Mouse (Mus musculus) heart, postnatal 0 days (tissue): ENCODE measurements at regions not wholly inside any gene's neighbourhood (a gene's known extent, or its start where the extent isn't known, plus 50 kb on each side); places are given as distances from the start of the nearest gene placed in this dataset.

Source experiments
- ATAC-seq: fragments of 200-750 bp; cut with Nextera tagmentation; 2 replicates; pipeline ENCODE4 v1.8.0; 2017; ENCODE audit warnings: low read depth, moderate number of reproducible peaks, moderate library complexity; ENCODE audit not compliant: insufficient read depth
- DNase-seq: peaks from one replicate; pipeline ENCODE4 v3.0.0-alpha.2; 2016; ENCODE audit warnings: low spot score
- H3K27ac ChIP-seq: fragments of 300-500 bp; sonication (generic); 2 replicates; pipeline ENCODE4 v1.5.1; 2014; ENCODE audit warnings: low read depth, mild to moderate bottlenecking
- H3K27me3 ChIP-seq: fragments of 300-500 bp; sonication (generic); 2 replicates; pipeline ENCODE4 v1.6.1; 2014; ENCODE audit warnings: low read length, mixed read lengths; ENCODE audit not compliant: control insufficient read depth, insufficient read depth
- H3K36me3 ChIP-seq: fragments of 300-500 bp; sonication (generic); replicated peaks from 2 replicates; pipeline ENCODE4 v1.6.1; 2014; ENCODE audit warnings: low read length, mixed read lengths; ENCODE audit not compliant: control insufficient read depth, insufficient read depth
- H3K4me1 ChIP-seq: fragments of 300-500 bp; sonication (generic); 2 replicates; pipeline ENCODE4 v1.6.1; 2014; ENCODE audit warnings: antibody characterized with exemption; ENCODE audit not compliant: control insufficient read depth, insufficient read depth
- H3K4me2 ChIP-seq: fragments of 300-500 bp; sonication (generic); 2 replicates; pipeline ENCODE4 v1.6.1; 2014; ENCODE audit warnings: low read depth, mild to moderate bottlenecking, low read length, moderate library complexity
- H3K4me3 ChIP-seq: fragments of 300-500 bp; sonication (generic); 2 replicates; pipeline ENCODE4 v1.5.1; 2014; ENCODE audit warnings: low read depth, low read length
- H3K9ac ChIP-seq: fragments of 300-500 bp; sonication (generic); replicated peaks from 2 replicates; pipeline ENCODE4 v1.6.1; 2014; ENCODE audit warnings: low read depth, low read length, mixed read lengths
- H3K9me3 ChIP-seq: fragments of 300-500 bp; sonication (generic); replicated peaks from 2 replicates; pipeline ENCODE4 v1.6.1; 2016; ENCODE audit warnings: low read length; ENCODE audit not compliant: control insufficient read depth
- CTCF ChIP-seq: IDR thresholded peaks from 2 replicates; pipeline ENCODE4 v1.5.1; 2016; ENCODE audit warnings: antibody characterized with exemption, control low read depth, low read depth
- EP300 ChIP-seq: IDR thresholded peaks from 2 replicates; pipeline ENCODE4 v1.6.1; 2016; ENCODE audit warnings: antibody characterized with exemption, low read depth
- WGBS: fragments of 180-500 bp; shearing (Covaris S2); extraction: QIAGEN DNeasy Blood & Tissue Kit; methylation state at CpG from one replicate; pipeline ENCODE4 v1.1.7; 2014; 5-methylcytosine and 5-hydroxymethylcytosine counted together

- Histone ChIP-seq H3K9me3 (no peaks in the 10 kb centered on the region), H3K27me3 (no peaks in the 10 kb centered on the region), H3K4me2 (no peak overlapping the region), H3K4me3 (no peak overlapping the region), H3K27ac (no peak overlapping the region), H3K36me3 (no peaks in the 10 kb centered on the region), H3K9ac (no peak overlapping the region), H3K4me1 (no peaks in the 10 kb centered on the region)
- ATAC-seq (no peak), DNase-seq (no peak)
- WGBS, result 87% methylated on average over 1 of the region's 1 CpGs
- no peak for TF ChIP-seq CTCF
- no peak for TF ChIP-seq EP300
These were observed 318.7 kb upstream of the BB014433 start for GRCm38 (mm10) chr8:15364546-15364945.

DNA sequence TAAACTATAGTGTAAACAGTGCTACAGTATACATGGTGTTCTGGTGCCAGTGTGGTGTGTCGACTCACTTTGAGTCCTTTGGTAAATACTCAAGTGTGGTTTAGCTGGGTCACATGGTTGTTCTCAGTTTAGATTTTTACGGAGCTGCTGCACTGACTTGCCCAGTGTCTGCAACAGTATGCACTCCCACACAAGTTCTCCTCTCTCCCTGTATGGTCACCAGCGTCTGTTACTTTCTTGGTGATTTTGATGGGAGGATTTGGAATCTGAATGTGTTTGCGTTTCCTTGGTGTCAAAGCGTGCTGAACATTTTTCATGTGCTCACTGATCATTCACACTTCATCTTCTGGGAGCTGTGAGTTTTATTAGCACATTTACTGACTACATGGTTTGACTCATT lies 298.3 kb upstream of the BB014433 start:
- 74% methylated on average over 5 of the region's 5 CpGs for WGBS
- ATAC-seq (no peak), DNase-seq (no peak)
- Histone ChIP-seq H3K4me1 (no peaks in the 10 kb centered on the region), H3K27me3 (no peaks in the 10 kb centered on the region), H3K4me3 (no peak overlapping the region), H3K9ac (no peak overlapping the region), H3K4me2 (no peak overlapping the region), H3K9me3 (no peaks in the 10 kb centered on the region), H3K36me3 (no peaks in the 10 kb centered on the region), H3K27ac (no peak overlapping the region)
- no peak for TF ChIP-seq EP300

DNA sequence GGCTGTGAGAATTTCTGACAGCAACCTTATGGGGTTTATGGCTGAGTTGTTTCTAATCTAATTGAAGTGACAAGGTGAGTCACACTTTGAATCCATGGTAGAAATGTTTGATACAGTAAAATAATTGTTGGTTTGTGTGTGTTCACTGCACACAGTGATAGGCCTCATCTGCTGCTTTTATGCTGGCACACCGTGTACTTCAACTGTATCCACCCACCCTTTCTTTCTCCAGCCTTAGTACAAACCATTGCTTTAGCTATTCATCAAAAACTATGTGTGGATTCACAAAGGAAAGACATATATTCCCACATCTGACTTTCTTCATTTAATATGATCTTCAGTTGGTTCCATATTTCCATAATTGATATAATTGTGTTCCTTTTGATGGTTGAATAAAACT lies 297.7 kb upstream of the BB014433 start:
- ATAC-seq (no peak), DNase-seq (no peak)
- WGBS, result 64% methylated on average over 1 of the region's 1 CpGs
- TF ChIP-seq CTCF (no peak), EP300 (no peak)
- Histone ChIP-seq H3K27me3 (no peaks in the 10 kb centered on the region), H3K9ac (no peak overlapping the region), H3K4me2 (no peak overlapping the region), H3K36me3 (no peaks in the 10 kb centered on the region), H3K4me1 (no peaks in the 10 kb centered on the region), H3K4me3 (no peak overlapping the region), H3K9me3 (no peaks in the 10 kb centered on the region), H3K27ac (no peak overlapping the region)

DNA sequence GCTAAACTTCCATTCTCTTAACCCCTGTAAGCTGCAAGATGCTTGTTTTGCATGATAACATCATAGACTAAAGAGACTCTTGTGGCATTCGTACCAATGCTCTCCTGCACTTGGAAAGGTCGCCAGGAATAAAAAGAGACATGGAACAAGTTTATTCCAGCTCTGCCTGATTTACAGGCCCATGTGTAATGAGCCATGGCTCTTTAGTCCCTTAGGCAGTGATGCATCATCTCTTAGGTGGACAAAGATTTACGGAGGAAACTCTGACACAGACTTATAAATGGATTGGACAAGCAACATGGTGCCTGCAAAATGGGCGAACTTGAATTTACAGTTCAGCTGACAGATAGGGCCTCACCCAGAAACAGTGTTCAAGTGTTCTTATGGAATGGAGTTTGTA lies 288.7 kb upstream of the BB014433 start:
- H3K4me3 ChIP-seq, result no peak overlapping the region
- no peak for TF ChIP-seq CTCF
- no peak for TF ChIP-seq EP300
- H3K27ac ChIP-seq, result no peak overlapping the region
- ATAC-seq (no peak), DNase-seq (no peak)
- H3K9me3 ChIP-seq, result no peaks in the 10 kb centered on the region
- H3K36me3 ChIP-seq, result no peaks in the 10 kb centered on the region
- no peaks in the 10 kb centered on the region for H3K4me1 ChIP-seq
- no peak overlapping the region for H3K9ac ChIP-seq
- H3K4me2 ChIP-seq, result no peak overlapping the region
- no peaks in the 10 kb centered on the region for H3K27me3 ChIP-seq
- 76% methylated on average over 4 of the region's 4 CpGs for whole genome bisulfite sequencing

DNA sequence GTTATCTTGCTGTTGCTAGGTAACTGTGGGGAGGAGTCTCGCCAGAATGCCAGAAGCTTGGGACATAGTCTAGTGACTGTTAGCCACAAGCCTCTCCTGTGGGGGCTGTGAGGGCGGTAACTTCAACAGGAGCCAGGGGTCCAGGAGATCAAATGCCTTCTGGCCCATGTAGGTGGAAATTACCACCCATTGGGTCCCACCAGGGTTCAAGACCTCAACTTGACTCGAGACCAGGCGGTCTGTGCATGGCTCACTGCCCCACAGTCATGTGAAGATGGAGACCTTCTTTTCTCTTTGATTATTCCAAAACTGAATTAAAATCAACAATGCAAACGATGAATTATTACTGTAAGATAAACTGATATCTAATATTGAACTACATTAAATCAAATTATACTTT lies 281.4 kb upstream of the BB014433 start:
- no peak overlapping the region for H3K27ac ChIP-seq
- H3K27me3 ChIP-seq, result no peaks in the 10 kb centered on the region
- no peak overlapping the region for H3K4me3 ChIP-seq
- no peak for ATAC-seq
- WGBS, result 33% methylated on average over 5 of the region's 5 CpGs
- DNase-seq, result no peak
- H3K36me3 ChIP-seq, result no peaks in the 10 kb centered on the region
- H3K4me2 ChIP-seq, result no peak overlapping the region
- H3K4me1 ChIP-seq, result no peaks in the 10 kb centered on the region
- H3K9me3 ChIP-seq, result no peaks in the 10 kb centered on the region
- TF ChIP-seq EP300, result no peak
- no peak for TF ChIP-seq CTCF
- H3K9ac ChIP-seq, result no peak overlapping the region

DNA sequence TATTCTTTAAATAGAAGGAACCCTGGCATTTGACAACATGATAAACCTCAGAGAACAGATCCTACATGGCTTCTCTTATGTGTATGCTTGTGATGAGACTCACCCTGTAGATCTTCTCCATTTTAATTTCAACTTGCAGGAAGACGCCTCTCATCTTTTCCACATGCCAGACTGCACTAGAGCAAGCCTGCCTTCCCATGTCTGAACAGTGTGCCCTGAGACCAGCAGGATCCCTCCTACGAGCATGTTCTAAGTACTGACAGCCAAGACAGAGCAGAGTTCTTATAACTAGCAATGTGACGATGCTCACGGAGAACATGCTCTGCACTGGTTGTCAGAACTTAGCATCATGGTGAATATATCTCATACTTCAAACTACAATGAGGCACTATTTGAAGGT lies 277.5 kb upstream of the BB014433 start:
- H3K4me1 ChIP-seq, result no peaks in the 10 kb centered on the region
- H3K27ac ChIP-seq, result no peak overlapping the region
- no peaks in the 10 kb centered on the region for H3K27me3 ChIP-seq
- no peak for DNase-seq
- H3K9ac ChIP-seq, result no peak overlapping the region
- ATAC-seq, result no peak
- no peak overlapping the region for H3K4me3 ChIP-seq
- TF ChIP-seq EP300 (no peak), CTCF (no peak)
- H3K9me3 ChIP-seq, result no peaks in the 10 kb centered on the region
- WGBS, result 70% methylated on average over 4 of the region's 4 CpGs
- H3K4me2 ChIP-seq, result no peak overlapping the region
- H3K36me3 ChIP-seq, result no peaks in the 10 kb centered on the region
